Mouse (Mus musculus): ENCODE data around the gene Rnf10. TPM values are rescaled to one million over a fixed set of nuclear protein-coding genes. Genes with fewer than 3 reads are reported as not detected.
A peak's percentile ranks its signal among the peaks of the same experiment; 100 is the strongest.

Gene Rnf10
- polyA plus RNA-seq, 1 experiment from 2014 or later, result 208 TPM

GRCm38 (mm10) chr5:115300035-115300744 lies 27.5 kb upstream of the Rnf10 start:
- H3K27me3 ChIP-seq, result peaks cover 12% of the 10 kb centered on the region
- under 1% methylated on average over 46 of the region's 46 CpGs for WGBS
- H3K36me3 ChIP-seq, result peaks cover 35% of the 10 kb centered on the region
- H3K4me1 ChIP-seq, result peaks cover 24% of the 10 kb centered on the region
- H3K4me2 ChIP-seq (replicated peaks), result peak overlapping the region; percentile 76
- ATAC-seq (ENCODE audit: low FRiP score, low read depth), result peak; percentile 34
- H3K9ac ChIP-seq (replicated peaks), result peak overlapping the region; percentile 90
- no peaks in the 10 kb centered on the region for H3K9me3 ChIP-seq
- H3K4me3 ChIP-seq, result peak overlapping the region; percentile 91
- peak overlapping the region; percentile 94 for H3K27ac ChIP-seq (replicated peaks)

DNA sequence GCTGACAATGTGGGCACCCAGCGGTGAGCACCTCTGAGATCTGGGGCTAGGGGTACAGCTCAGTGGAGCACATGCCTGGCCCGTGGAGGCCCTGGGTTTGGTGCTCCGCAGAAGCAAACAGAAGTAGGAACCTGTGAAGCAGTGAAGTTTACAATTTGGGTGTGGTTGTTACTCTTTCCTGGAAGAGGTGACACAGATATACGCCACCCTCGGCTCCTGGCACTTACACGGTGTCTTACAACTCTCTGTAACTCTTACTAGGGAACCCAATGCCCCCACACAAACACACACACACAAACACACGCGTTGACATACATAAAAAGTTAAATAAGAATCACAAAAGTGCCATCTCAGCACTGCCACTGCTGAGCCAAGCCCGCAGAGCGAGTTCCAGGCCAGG lies 23.6 kb upstream of the Rnf10 start:
- ATAC-seq (ENCODE audit: low FRiP score, low read depth), result no peak
- whole genome bisulfite sequencing, result 86% methylated on average over 10 of the region's 10 CpGs
- Histone ChIP-seq H3K36me3 (peaks cover 64% of the 10 kb centered on the region), H3K9me3 (no peaks in the 10 kb centered on the region), H3K4me3 (no peak overlapping the region), H3K4me1 (peaks cover 20% of the 10 kb centered on the region), H3K4me2 (replicated peaks) (no peak overlapping the region), H3K9ac (replicated peaks) (no peak overlapping the region), H3K27ac (replicated peaks) (no peak overlapping the region), H3K27me3 (no peaks in the 10 kb centered on the region)

DNA sequence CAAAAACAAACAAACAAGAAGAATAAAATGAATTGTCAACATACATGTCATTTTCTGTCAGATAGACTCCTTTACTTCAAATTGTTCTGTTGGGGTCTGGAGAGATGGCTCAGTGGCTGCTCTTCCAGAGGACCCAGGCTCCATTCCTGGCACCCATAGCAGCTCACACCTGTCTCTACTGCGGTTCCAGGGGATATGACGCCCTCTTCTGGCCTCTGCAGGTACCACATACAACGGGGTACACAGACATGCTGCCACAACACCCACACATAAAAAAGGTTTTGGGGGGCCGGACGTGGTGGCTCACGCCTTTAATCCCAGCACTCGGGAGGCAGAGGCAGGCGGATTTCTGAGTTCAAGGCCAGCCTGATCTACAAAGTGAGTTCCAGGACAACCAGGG lies 21.5 kb upstream of the Rnf10 start:
- Histone ChIP-seq H3K9ac (replicated peaks) (no peak overlapping the region), H3K36me3 (peaks cover 84% of the 10 kb centered on the region), H3K4me1 (peaks cover 12% of the 10 kb centered on the region), H3K9me3 (no peaks in the 10 kb centered on the region), H3K27me3 (no peaks in the 10 kb centered on the region), H3K27ac (replicated peaks) (no peak overlapping the region), H3K4me3 (no peak overlapping the region), H3K4me2 (replicated peaks) (no peak overlapping the region)
- 88% methylated on average over 8 of the region's 8 CpGs for WGBS
- ATAC-seq (ENCODE audit: low FRiP score, low read depth), result no peak

DNA sequence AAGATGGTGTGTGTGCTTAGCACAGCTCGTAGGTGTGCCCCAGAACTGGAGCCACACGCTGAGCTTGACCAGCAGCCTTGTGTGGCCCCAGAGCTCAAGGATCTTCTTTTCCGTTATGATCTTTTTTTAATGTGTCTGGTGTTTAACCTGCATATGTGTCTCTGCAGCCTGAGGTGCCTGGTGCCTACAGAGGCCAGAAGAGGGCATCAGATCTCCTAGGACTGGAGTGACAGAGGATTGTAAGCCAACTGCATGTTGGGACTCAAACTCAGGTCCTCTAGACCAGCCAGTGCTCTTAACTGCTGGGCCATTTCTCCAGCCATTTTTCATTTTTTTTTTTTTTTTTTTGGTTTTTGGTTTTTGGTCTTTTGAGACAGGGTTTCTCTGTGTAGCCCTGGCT lies 12.0 kb upstream of the Rnf10 start:
- no peak overlapping the region for H3K4me3 ChIP-seq
- no peak overlapping the region for H3K9ac ChIP-seq (replicated peaks)
- 90% methylated on average over 3 of the region's 3 CpGs for WGBS
- H3K9me3 ChIP-seq, result no peaks in the 10 kb centered on the region
- ATAC-seq (ENCODE audit: low FRiP score, low read depth), result no peak
- H3K27me3 ChIP-seq, result no peaks in the 10 kb centered on the region
- peaks cover 36% of the 10 kb centered on the region for H3K36me3 ChIP-seq
- no peak overlapping the region for H3K4me2 ChIP-seq (replicated peaks)
- H3K4me1 ChIP-seq, result peaks cover 6% of the 10 kb centered on the region
- no peak overlapping the region for H3K27ac ChIP-seq (replicated peaks)

DNA sequence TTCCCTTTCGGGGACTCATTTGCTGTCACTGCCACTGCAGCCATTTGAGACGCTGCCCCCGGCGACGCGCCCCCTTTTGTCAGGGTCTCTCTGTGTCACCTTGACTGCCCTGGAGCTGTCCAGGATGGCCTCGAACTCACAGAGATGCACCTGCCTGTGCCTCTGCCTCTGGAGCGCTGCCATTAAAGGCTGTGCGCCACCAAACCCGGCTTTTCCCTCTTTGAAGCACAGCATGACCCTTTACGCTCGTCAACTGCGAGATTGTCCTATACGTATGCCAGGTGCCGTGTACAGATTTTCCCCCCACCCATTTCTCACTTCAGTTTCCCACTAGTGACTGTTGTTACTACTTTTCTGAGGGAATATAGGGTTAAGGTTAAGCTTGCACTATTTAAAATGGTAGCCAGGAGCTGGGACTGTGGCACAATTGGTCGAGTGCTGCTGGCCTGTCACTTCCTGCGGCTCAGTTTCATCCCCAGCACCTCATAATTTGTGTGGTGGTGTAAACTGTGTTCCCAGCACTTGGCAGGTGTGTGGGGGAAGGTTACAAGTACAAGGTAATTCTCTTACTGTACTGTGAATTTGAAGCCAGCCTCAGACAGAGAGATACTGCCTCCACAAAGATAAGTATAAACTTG lies 7.5 kb upstream of the Rnf10 start:
- peaks cover 6% of the 10 kb centered on the region for H3K4me1 ChIP-seq
- H3K27ac ChIP-seq (replicated peaks), result peak overlapping the region; percentile 58; the same call in 1 of the 2 replicates
- peak overlapping the region; percentile 81 for H3K9ac ChIP-seq (replicated peaks)
- WGBS, result 10% methylated on average over 17 of the region's 17 CpGs
- no peaks in the 10 kb centered on the region for H3K27me3 ChIP-seq
- H3K36me3 ChIP-seq, result peaks cover 17% of the 10 kb centered on the region
- H3K4me3 ChIP-seq, result peak overlapping the region; percentile 92
- H3K9me3 ChIP-seq, result no peaks in the 10 kb centered on the region
- peak overlapping the region; percentile 96 for H3K4me2 ChIP-seq (replicated peaks)
- 0 out of 2 replicates have a peak, but pooled peaks have one; percentile 27 for ATAC-seq (ENCODE audit: low FRiP score, low read depth)

GRCm38 (mm10) chr5:115279226-115280049 lies 6.7 kb upstream of the Rnf10 start, which contains the start of gene Coq5:
Gene Coq5, plus strand, starts transcription at chr5:115279666.
- peak within 1 kb of the TSS; percentile 81 for H3K9ac ChIP-seq (replicated peaks)
- peak; percentile 71 for ATAC-seq (ENCODE audit: low FRiP score, low read depth)
- no peaks in the 10 kb centered on the region for H3K27me3 ChIP-seq
- peak within 1 kb of the TSS; percentile 58; the same call in 1 of the 2 replicates for H3K27ac ChIP-seq (replicated peaks)
- H3K4me1 ChIP-seq, result peaks cover 6% of the 10 kb centered on the region
- 4% methylated on average over 45 of the region's 45 CpGs for WGBS
- H3K9me3 ChIP-seq, result no peaks in the 10 kb centered on the region
- H3K4me3 ChIP-seq, result peak within 1 kb of the TSS; percentile 92
- H3K36me3 ChIP-seq, result peaks cover 13% of the 10 kb centered on the region
- H3K4me2 ChIP-seq (replicated peaks), result peak within 1 kb of the TSS; percentile 96

DNA sequence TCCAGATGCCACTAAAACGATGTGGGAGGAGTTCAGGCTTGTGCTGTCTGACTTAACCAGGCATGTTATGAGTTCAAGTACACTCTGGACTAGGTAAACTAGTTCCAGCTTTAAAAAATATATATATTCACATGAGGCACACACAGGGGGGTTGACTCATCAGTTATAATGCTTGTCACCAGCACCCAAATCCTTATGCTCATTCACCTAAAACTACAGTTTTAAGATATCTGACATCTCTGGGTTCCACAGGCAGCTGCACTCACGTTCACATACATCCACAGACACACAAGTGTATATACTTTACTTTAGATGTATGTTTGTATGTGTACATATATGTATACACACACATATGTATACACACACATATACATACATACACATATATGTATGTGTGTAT lies 6.1 kb upstream of the Rnf10 start:
- H3K4me1 ChIP-seq, result peaks cover 6% of the 10 kb centered on the region
- no peak for ATAC-seq (ENCODE audit: low FRiP score, low read depth)
- no peak overlapping the region for H3K4me3 ChIP-seq
- no peak overlapping the region for H3K4me2 ChIP-seq (replicated peaks)
- peaks cover 6% of the 10 kb centered on the region for H3K36me3 ChIP-seq
- no peak overlapping the region for H3K9ac ChIP-seq (replicated peaks)
- no peaks in the 10 kb centered on the region for H3K27me3 ChIP-seq
- 63% methylated on average over 2 of the region's 2 CpGs for WGBS
- no peaks in the 10 kb centered on the region for H3K9me3 ChIP-seq
- no peak overlapping the region for H3K27ac ChIP-seq (replicated peaks)

- Histone ChIP-seq H3K36me3 (no peaks in the 10 kb centered on the region), H3K4me2 (replicated peaks) (no peak overlapping the region), H3K27me3 (no peaks in the 10 kb centered on the region), H3K4me1 (peaks cover 14% of the 10 kb centered on the region), H3K9me3 (no peaks in the 10 kb centered on the region), H3K9ac (replicated peaks) (no peak overlapping the region), H3K4me3 (no peak overlapping the region), H3K27ac (replicated peaks) (no peak overlapping the region)
- 85% methylated on average over 1 of the region's 1 CpGs for WGBS
- ATAC-seq (ENCODE audit: low FRiP score, low read depth), result no peak
Observed at GRCm38 (mm10) chr5:115278053-115278452, 5.4 kb upstream of the Rnf10 start.

DNA sequence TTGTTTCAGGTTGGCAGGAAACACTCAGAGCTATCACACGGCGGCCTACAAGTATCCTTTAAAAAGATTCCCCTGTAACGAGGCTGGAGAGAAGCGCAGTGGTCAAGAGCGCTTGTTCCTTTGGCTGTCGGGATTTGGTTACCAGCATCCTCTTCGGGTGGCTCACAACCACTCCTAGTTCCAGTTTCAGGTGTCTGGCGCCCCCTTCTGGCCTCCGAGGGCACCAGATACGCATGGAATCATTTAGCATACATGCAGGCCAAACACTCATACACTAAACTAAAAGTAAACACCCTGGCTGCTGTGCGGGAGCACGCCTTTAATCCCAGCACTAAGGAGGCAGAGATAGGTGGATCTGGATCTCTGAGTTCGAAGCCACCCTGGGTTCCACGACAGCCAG lies 3.3 kb upstream of the Rnf10 start:
- Histone ChIP-seq H3K4me3 (no peak overlapping the region), H3K36me3 (0 out of 2 replicates have a peak, but pooled peaks cover under 1% of the 10 kb centered on the region), H3K4me1 (peaks cover 23% of the 10 kb centered on the region), H3K9me3 (no peaks in the 10 kb centered on the region), H3K4me2 (replicated peaks) (no peak overlapping the region), H3K27ac (replicated peaks) (no peak overlapping the region), H3K27me3 (no peaks in the 10 kb centered on the region), H3K9ac (replicated peaks) (no peak overlapping the region)
- 32% methylated on average over 14 of the region's 14 CpGs for WGBS
- ATAC-seq (ENCODE audit: low FRiP score, low read depth), result no peak

DNA sequence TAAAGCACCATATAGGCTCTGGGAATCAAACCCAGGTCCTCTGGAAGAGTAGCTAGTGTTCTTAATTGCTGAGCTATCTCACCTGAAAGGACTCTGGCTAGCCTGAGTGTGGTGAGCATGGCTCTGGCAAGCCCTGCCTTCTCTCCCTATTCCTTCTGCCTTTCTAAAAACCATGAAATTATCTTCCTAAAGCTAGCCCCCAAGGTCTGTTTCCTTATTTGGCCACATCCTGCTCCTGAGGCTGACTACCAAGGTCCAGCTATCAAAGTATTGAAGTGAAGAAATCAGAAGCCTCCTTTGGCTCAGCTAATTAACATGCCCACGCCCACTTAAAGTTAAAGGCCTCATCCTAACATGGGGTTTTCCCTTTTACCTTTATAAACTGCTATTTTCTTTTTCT lies 2.1 kb upstream of the Rnf10 start:
- Histone ChIP-seq H3K27me3 (no peaks in the 10 kb centered on the region), H3K4me2 (replicated peaks) (no peak overlapping the region), H3K36me3 (0 out of 2 replicates have a peak, but pooled peaks cover 7% of the 10 kb centered on the region), H3K4me1 (peaks cover 29% of the 10 kb centered on the region), H3K9ac (replicated peaks) (no peak overlapping the region), H3K9me3 (no peaks in the 10 kb centered on the region), H3K4me3 (no peak overlapping the region), H3K27ac (replicated peaks) (no peak overlapping the region)
- WGBS, result 94% methylated on average over 1 of the region's 1 CpGs
- ATAC-seq (ENCODE audit: low FRiP score, low read depth), result no peak

GRCm38 (mm10) chr5:115274353-115274752 lies 1.7 kb upstream of the Rnf10 start:
- Histone ChIP-seq H3K4me3 (no peak overlapping the region), H3K4me1 (peaks cover 33% of the 10 kb centered on the region), H3K27ac (replicated peaks) (no peak overlapping the region), H3K4me2 (replicated peaks) (no peak overlapping the region), H3K36me3 (0 out of 2 replicates have a peak, but pooled peaks cover 10% of the 10 kb centered on the region), H3K9me3 (no peaks in the 10 kb centered on the region), H3K9ac (replicated peaks) (no peak overlapping the region), H3K27me3 (no peaks in the 10 kb centered on the region)
- 83% methylated on average over 1 of the region's 1 CpGs for WGBS
- ATAC-seq (ENCODE audit: low FRiP score, low read depth), result no peak

All from midbrain, embryonic 12.5 days (tissue).